Mouse (Mus musculus): ENCODE data around the gene Dop1b. TPM values are rescaled to one million over a fixed set of nuclear protein-coding genes. Genes with fewer than 3 reads are reported as not detected.
A peak's percentile ranks its signal among the peaks of the same experiment; 100 is the strongest.
"Not testable (repeated sequence)": the region's sequence is repeated elsewhere in the genome, so short reads cannot be mapped to it uniquely, and the experiment has no call there.

The Dop1b gene
- total and polyA plus RNA-seq, 3 experiments, result 0.90 to 4.5 (median 3.1) TPM

DNA sequence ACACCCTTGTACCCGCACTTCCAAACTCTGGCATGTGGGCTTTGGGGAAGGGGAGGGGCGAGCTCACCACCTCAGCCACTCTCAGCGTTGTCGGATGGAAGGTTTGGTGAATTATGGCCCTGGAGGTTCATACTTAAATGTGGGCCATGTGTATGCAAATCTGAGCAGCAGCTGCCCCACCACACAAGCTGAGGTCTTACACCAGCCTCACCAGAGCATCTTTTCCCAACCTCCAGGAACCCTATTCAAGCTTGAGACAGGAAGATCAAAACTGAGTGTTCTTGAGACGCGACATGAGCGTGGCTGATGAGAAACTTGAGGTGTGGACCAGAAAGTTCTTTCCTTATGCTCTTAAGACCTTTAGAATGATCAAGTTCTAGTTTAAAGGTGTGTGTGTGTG, 27.3 kb upstream of the Dop1b start:
- Histone ChIP-seq H3K27me3 (replicated peaks) (peaks cover 50% of the 10 kb centered on the region), H3K79me2 (replicated peaks; ENCODE audit: control insufficient read depth, extremely low read depth, insufficient read depth, poor library complexity, severe bottlenecking) (no peaks in the 10 kb centered on the region), H3K4me3 (replicated peaks in 1 of 3; ENCODE audit: low read depth in 2 of 3, low read length in 2 of 3, poor library complexity in 1 of 3) (peak overlapping the region in 1 of 3 experiments; percentile 15), H3K9ac (ENCODE audit: insufficient read depth, low read depth) (peak overlapping the region; percentile 27; the same call in 1 of the 2 replicates), H3K36me3 (replicated peaks in 1 of 2; ENCODE audit: control insufficient read depth in 1 of 2, insufficient read depth in 1 of 2, low read length in 1 of 2) (no peaks in the 10 kb centered on the region), H3K4me2 (ENCODE audit: insufficient read depth, low read depth, poor library complexity, severe bottlenecking) (peak overlapping the region; percentile 64), H3K27ac (ENCODE audit: insufficient read depth, low read depth) (no peak overlapping the region), H3K4me1 (ENCODE audit: control insufficient read depth in 1 of 2, insufficient read depth in 2 of 2) (peaks cover 16 to 32% of the 10 kb centered on the region in 2 experiments), H3K9me3 (replicated peaks; ENCODE audit: low read length) (no peaks in the 10 kb centered on the region)
- no peak for TF ChIP-seq IRF4 (IDR thresholded peaks at IDR 0.05; ENCODE audit: low read depth, low read length)
- TF ChIP-seq MAX (IDR thresholded peaks at IDR 0.05; ENCODE audit: low read length), result 0 out of 2 replicates have a peak, but pooled peaks have one; percentile 14
- TF ChIP-seq HCFC1 (IDR thresholded peaks at IDR 0.05; ENCODE audit: low read depth, low read length), result no peak
- TF ChIP-seq TCF12 (IDR thresholded peaks at IDR 0.05; ENCODE audit: low read depth, low read length), result 0 out of 2 replicates have a peak, but pooled peaks have one; percentile 3
- TF ChIP-seq POLR2A (IDR thresholded peaks at IDR 0.05; ENCODE audit: low read depth, low read length), result no peak
- TF ChIP-seq ZNF384 (IDR thresholded peaks at IDR 0.05; ENCODE audit: low read depth, low read length), result no peak
- dilution Hi-C loops (cut with MboI; ENCODE audit: extremely low pct_ligation_motif_present, extremely low pct_unique_long_range_greater_than_20kb, low sequenced_read_pairs), result no loop called here
- peak; percentile 52 for DNase-seq (ENCODE audit: extremely low read depth)
- in situ Hi-C loops (cut with MboI; ENCODE audit: low pct_ligation_motif_present, low pct_unique_long_range_greater_than_20kb, low sequenced_read_pairs), result loop anchor here (10.0 to 25.0 kb wide), 4 partner anchors 50 to 578 kb away; partner anchors contain the start of genes Chaf1b and Cldn14

GRCm38 (mm10) chr16:93685783-93686182, 25.9 kb upstream of the Dop1b start:
- H3K79me2 ChIP-seq (replicated peaks; ENCODE audit: control insufficient read depth, extremely low read depth, insufficient read depth, poor library complexity, severe bottlenecking); H3K27ac ChIP-seq (ENCODE audit: insufficient read depth, low read depth); H3K36me3 ChIP-seq (replicated peaks in 1 of 2; ENCODE audit: control insufficient read depth in 1 of 2, insufficient read depth in 1 of 2, low read length in 1 of 2); H3K4me3 ChIP-seq (replicated peaks in 1 of 3; ENCODE audit: low read depth in 2 of 3, low read length in 2 of 3, poor library complexity in 1 of 3); H3K4me2 ChIP-seq (ENCODE audit: insufficient read depth, low read depth, poor library complexity, severe bottlenecking); dilution Hi-C loops (cut with MboI; ENCODE audit: extremely low pct_ligation_motif_present, extremely low pct_unique_long_range_greater_than_20kb, low sequenced_read_pairs); DNase-seq (ENCODE audit: extremely low read depth); H3K9ac ChIP-seq (ENCODE audit: insufficient read depth, low read depth); H3K9me3 ChIP-seq (replicated peaks; ENCODE audit: low read length): not testable (repeated sequence)
- Histone ChIP-seq H3K27me3 (replicated peaks) (peaks cover 40% of the 10 kb centered on the region), H3K4me1 (ENCODE audit: control insufficient read depth in 1 of 2, insufficient read depth in 2 of 2) (peaks cover 16 to 32% of the 10 kb centered on the region in 2 experiments)
- in situ Hi-C loops (cut with MboI; ENCODE audit: low pct_ligation_motif_present, low pct_unique_long_range_greater_than_20kb, low sequenced_read_pairs), result loop anchor here (10.0 to 25.0 kb wide), 4 partner anchors 49 to 577 kb away; partner anchors contain the start of genes Chaf1b and Cldn14
- peak; percentile 26 to 64; a peak in 3 of 4 replicates for TF ChIP-seq CTCF (conservative IDR thresholded peaks at IDR 0.05 in 1 of 2, IDR thresholded peaks at IDR 0.05 in 1 of 2; ENCODE audit: low read depth in 2 of 2, low read length in 2 of 2)
- TF ChIP-seq SMC3 (IDR thresholded peaks at IDR 0.05; ENCODE audit: low read depth, low read length), result 0 out of 2 replicates have a peak, but pooled peaks have one; percentile 29
- TF ChIP-seq MYC (IDR thresholded peaks at IDR 0.05; ENCODE audit: low read depth, low read length), result peak; percentile 60; the same call in 1 of the 2 replicates

DNA sequence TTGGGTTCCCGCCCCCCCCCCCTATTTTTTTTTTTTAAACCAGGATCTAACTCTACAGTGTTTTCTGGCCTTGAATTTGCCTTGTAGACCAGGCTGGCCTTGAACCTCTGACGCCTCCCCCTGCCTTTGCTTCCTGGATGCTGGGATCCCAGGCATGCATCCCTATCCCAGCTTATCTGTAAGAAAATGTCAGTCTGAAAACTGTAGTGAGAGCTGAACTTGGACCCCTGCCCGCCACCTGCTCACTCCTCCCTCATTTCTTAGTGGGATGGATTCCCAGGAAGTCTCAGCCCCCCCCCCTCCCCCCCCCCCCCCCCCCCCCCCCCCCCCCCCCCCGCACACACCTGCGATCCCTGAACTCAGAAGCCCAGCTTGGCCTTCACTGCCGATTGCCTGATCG, 25.3 kb upstream of the Dop1b start:
- Histone ChIP-seq H3K9ac (ENCODE audit: insufficient read depth, low read depth) (no peak overlapping the region), H3K4me2 (ENCODE audit: insufficient read depth, low read depth, poor library complexity, severe bottlenecking) (no peak overlapping the region)
- dilution Hi-C loops (cut with MboI; ENCODE audit: extremely low pct_ligation_motif_present, extremely low pct_unique_long_range_greater_than_20kb, low sequenced_read_pairs), result no loop called here

More for the DNA sequence above, 25.3 kb upstream of the Dop1b start:
- no peak for TF ChIP-seq MAZ (IDR thresholded peaks at IDR 0.05; ENCODE audit: low read depth, low read length)
- TF ChIP-seq SIN3A (IDR thresholded peaks at IDR 0.05; ENCODE audit: low read length), result no peak
- TF ChIP-seq ZC3H11A (IDR thresholded peaks at IDR 0.05; ENCODE audit: low read depth, low read length), result no peak
- TF ChIP-seq UBTF (IDR thresholded peaks at IDR 0.05; ENCODE audit: low read depth, low read length), result no peak
- no peak for TF ChIP-seq MAX (IDR thresholded peaks at IDR 0.05; ENCODE audit: low read length)
- TF ChIP-seq MEF2A (IDR thresholded peaks at IDR 0.05; ENCODE audit: borderline replicate concordance, low read depth, low read length), result no peak
- TF ChIP-seq JUN (IDR thresholded peaks at IDR 0.05; ENCODE audit: insufficient read depth, low read depth, low read length), result no peak
- TF ChIP-seq ETS1 (conservative IDR thresholded peaks at IDR 0.05; ENCODE audit: low read depth, low read length), result no peak
- peaks cover 16 to 38% of the 10 kb centered on the region in 2 experiments for H3K4me1 ChIP-seq (ENCODE audit: control insufficient read depth in 1 of 2, insufficient read depth in 2 of 2)
- H3K79me2 ChIP-seq (replicated peaks; ENCODE audit: control insufficient read depth, extremely low read depth, insufficient read depth, poor library complexity, severe bottlenecking), result no peaks in the 10 kb centered on the region
- H3K4me3 ChIP-seq (replicated peaks in 1 of 3; ENCODE audit: low read depth in 2 of 3, low read length in 2 of 3, poor library complexity in 1 of 3), result no peak overlapping the region
- in situ Hi-C loops (cut with MboI; ENCODE audit: low pct_ligation_motif_present, low pct_unique_long_range_greater_than_20kb, low sequenced_read_pairs), result loop anchor here (10.0 to 25.0 kb wide), 4 partner anchors 48 to 576 kb away; partner anchors contain the start of genes Chaf1b and Cldn14
- H3K36me3 ChIP-seq (replicated peaks in 1 of 2; ENCODE audit: control insufficient read depth in 1 of 2, insufficient read depth in 1 of 2, low read length in 1 of 2), result no peaks in the 10 kb centered on the region
- no peaks in the 10 kb centered on the region for H3K9me3 ChIP-seq (replicated peaks; ENCODE audit: low read length)
- no peak for DNase-seq (ENCODE audit: extremely low read depth)
- H3K27me3 ChIP-seq (replicated peaks), result peaks cover 34% of the 10 kb centered on the region
- no peak overlapping the region for H3K27ac ChIP-seq (ENCODE audit: insufficient read depth, low read depth)
